Mouse (Mus musculus) small intestine, adult 2 months (tissue): ENCODE measurements around the gene Hmgn2.

Experiments
- CTCF ChIP-seq: fragments of 200-500 bp; IDR thresholded peaks from 2 replicates; pipeline ENCODE4 v1.5.1; 2012; ENCODE audit warnings: low read depth, mild to moderate bottlenecking, control low read depth, inconsistent platforms, low read length, moderate library complexity, mixed read lengths; ENCODE audit not compliant: insufficient replicate concordance, insufficient read length; ENCODE audit errors: extremely low read depth
- POLR2A ChIP-seq: fragments of 200-500 bp; IDR thresholded peaks from 2 replicates; pipeline ENCODE4 v1.6.1; 2012; ENCODE audit warnings: low read depth, mild to moderate bottlenecking, control low read depth, inconsistent platforms, low read length, moderate library complexity

DNA sequence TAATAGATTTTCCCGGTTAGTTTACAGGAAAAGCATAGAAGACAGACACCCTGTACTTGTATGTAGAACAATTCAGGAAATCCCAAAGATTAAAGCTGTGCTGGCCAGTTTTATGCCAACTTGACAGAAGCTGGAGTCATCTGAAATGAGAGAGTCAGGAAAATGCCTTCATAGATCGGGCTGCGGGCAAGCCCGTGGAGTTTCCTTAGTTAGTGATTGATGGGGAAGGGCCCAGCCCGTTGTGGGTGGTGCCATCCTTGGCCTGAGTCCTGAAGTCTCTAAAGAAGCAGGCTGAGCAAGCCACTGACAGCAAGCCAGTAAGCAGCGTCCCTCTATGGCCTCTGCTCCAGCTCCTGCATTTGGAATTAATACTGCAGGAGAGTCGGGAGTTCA lies 39.2 kb downstream of the Hmgn2 start:
- TF ChIP-seq CTCF = no peak
- no peak for TF ChIP-seq POLR2A
